Mouse (Mus musculus): Measurements from ENCODE around the gene Fbxl2.

Gene Fbxl2

DNA sequence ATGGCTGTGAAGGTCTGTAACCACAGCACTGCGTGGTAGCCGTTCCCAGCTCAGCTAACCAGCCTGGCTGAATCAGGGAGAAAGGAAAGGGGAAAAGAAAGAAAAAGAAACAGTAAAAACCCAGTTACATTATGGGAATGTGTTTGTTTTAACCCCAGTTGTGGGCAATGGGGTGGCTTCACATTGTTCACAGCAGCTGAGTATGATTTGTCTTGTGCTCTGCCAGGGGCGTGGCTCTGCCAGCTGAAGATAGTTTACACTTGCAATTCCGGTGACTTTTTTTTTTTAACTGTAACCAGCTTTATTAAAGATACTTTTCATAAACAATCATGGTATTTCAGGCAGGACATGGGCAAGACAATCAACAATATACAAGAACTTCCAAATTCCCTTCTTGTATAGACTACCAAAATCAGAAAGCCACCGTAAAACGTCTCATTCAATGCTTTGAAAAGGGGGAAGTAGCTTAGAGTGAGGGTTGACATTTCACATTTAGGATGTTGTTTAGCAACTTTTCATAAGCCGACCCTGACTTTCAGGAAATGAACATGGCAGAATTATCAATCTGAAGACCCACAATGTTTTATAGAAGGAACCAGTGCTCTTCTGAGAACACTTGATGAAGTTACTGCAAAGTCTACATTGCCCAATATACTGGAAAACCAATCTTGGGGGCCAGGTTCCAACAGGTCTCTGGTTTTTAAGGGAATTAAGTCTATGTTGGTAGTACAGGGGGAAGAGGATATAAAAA, 26.8 kb downstream of the Fbxl2 start:
- no peak for DNase-seq (ENCODE audit: extremely low read depth, insufficient read length, low spot score)

DNA sequence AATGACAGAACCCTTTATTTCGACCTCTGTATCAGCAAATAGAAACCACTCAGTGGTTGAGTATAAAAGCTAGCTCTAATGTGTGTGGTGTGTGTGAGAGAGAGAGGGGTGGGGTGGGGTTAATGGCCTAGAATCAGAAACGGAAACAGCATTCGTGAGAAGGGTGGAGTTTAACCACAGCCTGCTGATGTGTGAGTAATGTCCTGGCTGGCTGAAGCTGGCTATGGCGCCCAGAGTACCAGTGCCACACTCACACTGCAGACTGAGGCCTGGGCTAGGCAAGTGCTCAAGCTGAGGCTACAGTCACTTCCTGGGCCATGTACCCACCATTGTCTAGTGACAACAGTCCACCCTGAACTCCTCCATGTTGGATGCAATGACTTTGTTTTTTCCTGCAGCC, 29.6 kb downstream of the Fbxl2 start:
- peak; percentile 71 for DNase-seq (ENCODE audit: extremely low read depth, insufficient read length, low spot score)

- no peak for DNase-seq (ENCODE audit: extremely low read depth, insufficient read length, low spot score)
Observed at GRCm38 (mm10) chr9:114015724-114016123, 30.3 kb downstream of the Fbxl2 start.

DNA sequence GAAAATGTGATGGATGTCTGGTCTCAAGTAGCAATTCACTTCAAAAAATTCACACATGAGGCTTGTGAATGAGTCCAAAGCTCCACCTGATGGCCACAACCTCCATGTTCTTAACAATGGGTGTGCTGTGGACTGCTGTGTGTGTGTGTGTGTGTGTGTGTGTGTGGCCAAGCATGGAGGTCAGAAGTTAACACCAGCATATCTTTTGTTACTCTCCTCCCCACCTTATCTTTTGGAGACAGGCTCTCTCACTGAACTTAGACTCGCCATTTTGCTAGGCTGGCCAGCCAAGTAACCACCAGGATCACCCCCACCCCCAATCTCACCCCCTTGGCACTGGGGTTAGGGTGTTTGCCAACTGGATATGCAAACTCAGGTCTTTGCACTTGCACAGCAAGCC, 32.0 kb downstream of the Fbxl2 start:
- no peak for DNase-seq (ENCODE audit: extremely low read depth, insufficient read length, low spot score)

- no peak for DNase-seq (ENCODE audit: extremely low read depth, insufficient read length, low spot score)
Observed at GRCm38 (mm10) chr9:114011203-114011602, 34.8 kb downstream of the Fbxl2 start.

DNA sequence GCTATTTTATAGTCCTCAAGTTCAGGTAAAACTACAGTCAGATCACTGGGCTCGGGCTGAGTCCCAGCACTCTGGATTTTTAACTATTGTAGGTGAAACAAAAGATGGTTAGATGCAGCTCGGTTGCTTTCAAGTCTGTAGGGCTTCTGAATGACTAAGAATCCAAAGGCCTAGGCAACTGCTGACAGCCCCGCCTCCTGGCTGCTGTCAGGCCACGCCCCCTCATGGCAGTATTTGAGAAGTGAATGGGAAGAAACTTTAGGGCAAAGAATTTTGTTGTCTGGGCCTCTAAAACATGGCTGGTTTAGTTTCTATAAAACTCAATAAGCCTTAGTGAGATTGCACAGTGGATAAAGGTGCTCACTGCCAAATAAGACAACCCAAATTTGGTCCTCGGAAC, 36.5 kb downstream of the Fbxl2 start:
- no peak for DNase-seq (ENCODE audit: extremely low read depth, insufficient read length, low spot score)

DNA sequence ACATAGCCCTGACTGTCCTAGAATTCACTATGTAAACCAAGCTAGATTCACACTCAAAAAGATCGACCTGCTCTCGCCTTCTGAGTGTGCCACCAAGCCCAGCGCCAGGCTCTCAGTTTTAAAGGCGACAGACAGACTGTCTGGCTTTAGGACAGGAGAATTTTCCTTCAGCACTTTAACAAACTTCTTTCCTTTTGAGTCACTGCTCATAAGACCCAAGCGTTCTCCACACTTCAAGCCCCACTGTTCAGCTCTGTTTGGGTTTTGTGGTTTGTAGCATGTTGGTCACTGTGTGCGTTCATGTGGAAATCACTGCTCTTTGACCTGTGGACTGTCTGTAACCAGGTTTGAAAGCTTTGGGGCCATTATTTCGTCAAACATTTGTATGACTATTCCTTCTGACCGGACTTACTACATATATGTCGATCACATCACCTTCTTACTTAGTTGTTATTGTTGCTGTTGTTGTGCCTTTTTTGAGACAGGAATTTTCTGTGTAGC, 38.1 kb downstream of the Fbxl2 start:
- DNase-seq (ENCODE audit: extremely low read depth, insufficient read length, low spot score) = peak; percentile 58

DNA sequence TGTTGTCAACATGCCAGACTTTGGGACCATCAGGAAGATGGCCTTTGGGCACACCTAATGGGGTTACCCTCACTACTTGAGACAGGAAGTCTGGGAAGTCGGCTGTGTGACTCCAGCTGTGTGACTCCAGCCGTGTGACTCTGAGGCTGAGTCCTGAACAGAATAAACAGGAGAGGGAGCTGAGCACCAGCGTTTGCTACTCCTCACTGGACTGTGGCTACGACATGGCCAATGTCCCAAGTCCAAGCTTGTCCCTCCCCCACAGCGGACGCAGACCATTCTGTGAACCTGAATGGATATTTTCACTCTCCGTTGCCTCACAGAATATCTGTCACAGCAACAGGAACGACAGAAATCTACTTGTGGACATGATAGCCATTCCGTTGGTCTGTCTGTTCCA, 39.2 kb downstream of the Fbxl2 start:
- DNase-seq (ENCODE audit: extremely low read depth, insufficient read length, low spot score) = no peak

GRCm38 (mm10) chr9:113998311-113998710, 47.7 kb downstream of the Fbxl2 start:
- no peak for DNase-seq (ENCODE audit: extremely low read depth, insufficient read length, low spot score)

GRCm38 (mm10) chr9:113992810-113993209, 53.2 kb downstream of the Fbxl2 start:
- DNase-seq (ENCODE audit: extremely low read depth, insufficient read length, low spot score) = no peak

DNA sequence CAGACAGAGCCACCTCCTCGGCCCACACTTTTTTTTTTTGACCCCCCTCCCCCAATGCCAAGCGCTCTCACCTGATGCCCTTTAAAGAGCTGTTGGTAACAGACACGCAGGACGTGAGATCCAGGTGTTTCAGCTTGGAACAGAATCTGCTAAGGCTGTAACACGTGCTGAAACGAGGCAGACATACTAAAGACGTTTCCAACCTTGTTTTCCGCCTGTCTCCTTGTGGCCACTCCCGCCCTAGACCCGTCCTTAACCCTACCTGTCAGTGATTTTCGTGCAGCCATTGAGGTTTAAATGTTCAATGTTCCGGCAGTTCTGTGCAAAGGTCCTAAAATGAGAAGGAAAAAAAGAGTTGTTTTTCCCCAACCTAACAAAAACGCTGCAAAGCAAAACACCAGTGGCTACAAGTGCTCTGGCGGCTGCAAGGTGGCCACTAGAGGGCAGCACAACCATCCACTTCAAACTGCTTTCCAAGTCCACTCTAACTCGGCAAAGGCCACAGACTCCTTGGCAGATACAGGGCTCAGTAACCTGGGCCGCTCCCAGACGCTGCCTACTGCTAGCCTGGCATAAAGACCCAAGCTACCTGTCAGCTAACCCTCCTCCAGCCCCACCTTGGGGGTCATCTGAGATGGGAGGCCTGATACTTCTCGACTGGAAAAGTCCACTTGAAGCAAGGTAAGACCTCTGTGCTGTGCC, 55.3 kb downstream of the Fbxl2 start:
- peak; percentile 52 for DNase-seq (ENCODE audit: extremely low read depth, insufficient read length, low spot score)

DNA sequence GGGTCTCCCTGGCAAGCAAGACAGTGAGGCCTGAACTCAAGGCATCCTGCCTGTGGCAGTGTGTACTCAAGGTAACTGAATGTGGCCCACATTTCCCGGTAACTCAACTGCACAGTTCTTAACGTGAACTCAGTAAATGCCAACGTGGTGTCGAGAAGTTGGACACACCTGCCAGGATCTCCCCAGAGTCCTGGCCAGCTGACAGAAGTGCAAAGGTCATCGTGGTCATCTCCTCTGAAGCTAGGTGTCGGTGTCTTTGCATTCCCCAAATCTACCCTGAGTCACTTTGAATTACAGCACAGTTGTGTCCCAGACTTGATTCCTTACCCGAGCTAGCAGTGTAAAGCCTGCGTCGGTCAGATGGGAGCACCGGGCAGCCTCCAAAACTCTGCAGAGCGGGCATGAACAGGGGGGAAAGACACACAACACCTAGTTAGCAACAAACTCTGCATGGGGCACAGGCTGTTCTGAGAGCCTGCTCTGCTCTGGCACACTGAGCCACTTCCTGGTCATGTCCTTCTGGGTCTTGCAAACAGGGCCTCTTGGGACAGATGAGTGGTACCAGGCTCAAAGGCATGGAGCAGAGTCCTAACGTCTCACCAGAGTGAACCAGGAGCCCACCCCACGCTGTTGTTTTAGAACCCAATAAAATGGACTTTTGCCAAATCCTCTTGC, 60.9 kb downstream of the Fbxl2 start:
- no peak for DNase-seq (ENCODE audit: extremely low read depth, insufficient read length, low spot score)

DNA sequence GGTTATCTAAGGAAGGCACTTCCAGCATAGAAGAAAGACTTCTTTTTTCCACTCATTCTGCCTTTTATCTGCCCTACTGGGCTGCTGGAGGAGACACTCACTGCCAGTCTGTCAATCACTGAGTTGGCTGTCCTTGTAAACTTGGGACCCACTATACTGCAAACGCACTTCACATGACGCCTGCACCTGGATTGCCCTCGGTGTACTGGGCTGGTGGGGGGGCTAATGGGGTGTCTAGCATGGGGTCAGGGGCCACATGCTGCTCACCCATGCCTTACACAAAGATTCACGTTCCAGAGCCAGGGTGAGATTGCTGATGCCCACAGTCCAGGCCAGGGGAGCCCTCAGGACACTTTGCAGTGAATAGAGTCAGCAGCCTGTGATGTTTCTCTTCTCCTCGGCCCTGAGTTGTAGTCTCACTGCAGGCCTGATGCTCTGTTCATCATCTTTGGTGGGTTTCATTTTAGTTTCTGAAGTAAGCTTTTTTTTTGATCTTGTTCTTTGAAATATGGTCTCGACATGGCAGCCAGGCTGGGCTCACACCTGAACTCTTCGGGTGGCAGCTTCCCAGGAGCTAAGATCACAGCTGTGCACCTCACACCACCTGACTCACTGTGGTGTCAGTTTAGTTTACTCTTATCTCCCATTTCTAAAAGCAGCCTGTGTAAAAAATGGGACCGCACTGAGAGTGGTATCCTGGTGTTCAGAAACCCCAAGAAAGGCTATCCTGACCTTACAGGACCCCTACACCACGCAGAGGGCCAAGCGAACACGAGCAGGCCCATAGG, 62.9 kb downstream of the Fbxl2 start:
- DNase-seq (ENCODE audit: extremely low read depth, insufficient read length, low spot score) = no peak

DNA sequence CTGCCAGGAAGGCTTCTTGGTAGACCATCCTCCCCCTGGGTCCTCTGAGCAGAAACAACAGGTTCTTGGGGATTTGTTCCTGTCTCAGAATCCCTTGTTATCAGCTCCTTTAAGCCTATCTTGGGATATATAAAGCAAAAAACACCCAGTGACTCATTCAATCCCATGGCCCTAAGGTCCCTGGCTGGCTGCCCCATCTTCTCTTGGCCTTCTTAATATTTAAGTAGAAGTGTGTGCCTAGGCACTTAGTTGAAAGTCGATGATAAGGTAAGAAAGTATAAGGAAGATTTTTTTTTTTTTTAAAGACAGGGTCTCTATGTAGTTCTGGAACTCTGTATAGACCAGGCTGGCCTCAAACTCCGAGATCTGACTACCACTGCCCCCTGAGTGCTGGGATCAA, 63.5 kb downstream of the Fbxl2 start:
- no peak for DNase-seq (ENCODE audit: extremely low read depth, insufficient read length, low spot score)

DNA sequence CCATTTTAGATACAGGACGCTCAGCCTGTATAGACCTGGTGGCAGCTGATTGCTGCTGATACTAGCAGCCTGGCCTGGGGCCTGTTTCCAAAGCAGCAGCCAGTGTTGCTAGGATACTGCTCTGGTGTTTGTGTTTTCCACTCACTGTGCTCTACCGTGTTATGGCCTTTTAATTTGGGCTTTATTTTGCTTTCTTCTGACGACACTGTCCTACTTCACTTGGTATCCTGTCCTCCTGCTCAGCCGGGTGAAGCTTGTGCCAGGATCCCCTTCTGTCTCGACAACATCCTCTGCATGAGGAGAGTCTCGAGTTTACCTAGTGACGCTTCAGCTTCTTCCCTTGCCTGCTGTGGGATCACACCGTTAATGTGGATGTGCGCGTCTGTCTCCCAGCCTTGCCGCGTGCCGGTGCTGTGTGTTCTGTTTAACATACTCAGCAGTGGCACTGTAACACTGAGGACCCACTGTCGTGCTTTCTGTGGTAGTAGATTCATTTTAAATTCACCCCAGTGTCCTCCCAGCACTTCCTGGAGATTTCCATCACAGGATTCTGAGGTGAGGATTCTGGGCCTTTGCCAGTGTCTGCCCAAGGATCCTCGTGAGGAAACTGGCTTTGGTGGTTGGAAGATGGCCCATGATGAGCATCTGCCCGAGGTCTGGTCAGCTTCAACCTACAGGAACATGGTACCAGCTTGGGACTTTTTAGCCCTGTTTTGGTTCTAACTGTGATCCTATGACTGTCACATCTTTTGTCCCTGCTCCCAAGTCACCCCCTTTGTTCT, 64.7 kb downstream of the Fbxl2 start:
- DNase-seq (ENCODE audit: extremely low read depth, insufficient read length, low spot score) = no peak

GRCm38 (mm10) chr9:113979356-113979755, 66.6 kb downstream of the Fbxl2 start:
- no peak for DNase-seq (ENCODE audit: extremely low read depth, insufficient read length, low spot score)

DNA sequence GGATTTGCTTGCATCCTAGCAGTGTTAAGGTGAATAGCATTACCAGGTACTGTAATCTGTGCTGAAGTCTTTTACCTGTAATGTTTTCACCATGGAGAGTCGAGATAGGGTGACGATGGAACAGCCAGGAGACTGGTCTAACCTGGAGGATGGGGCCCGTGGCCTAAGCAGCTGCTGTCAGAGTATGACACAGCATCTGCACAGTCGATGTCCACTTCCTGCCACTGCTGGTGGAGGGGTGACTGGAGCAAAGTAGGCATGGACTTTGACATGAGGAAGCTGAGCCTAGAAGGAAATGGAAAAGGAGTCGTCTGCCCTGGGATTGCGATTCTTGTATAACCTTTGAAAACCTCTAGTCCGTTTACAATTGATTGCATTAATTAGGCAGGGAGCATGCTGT, 67.3 kb downstream of the Fbxl2 start:
- no peak for DNase-seq (ENCODE audit: extremely low read depth, insufficient read length, low spot score)

DNA sequence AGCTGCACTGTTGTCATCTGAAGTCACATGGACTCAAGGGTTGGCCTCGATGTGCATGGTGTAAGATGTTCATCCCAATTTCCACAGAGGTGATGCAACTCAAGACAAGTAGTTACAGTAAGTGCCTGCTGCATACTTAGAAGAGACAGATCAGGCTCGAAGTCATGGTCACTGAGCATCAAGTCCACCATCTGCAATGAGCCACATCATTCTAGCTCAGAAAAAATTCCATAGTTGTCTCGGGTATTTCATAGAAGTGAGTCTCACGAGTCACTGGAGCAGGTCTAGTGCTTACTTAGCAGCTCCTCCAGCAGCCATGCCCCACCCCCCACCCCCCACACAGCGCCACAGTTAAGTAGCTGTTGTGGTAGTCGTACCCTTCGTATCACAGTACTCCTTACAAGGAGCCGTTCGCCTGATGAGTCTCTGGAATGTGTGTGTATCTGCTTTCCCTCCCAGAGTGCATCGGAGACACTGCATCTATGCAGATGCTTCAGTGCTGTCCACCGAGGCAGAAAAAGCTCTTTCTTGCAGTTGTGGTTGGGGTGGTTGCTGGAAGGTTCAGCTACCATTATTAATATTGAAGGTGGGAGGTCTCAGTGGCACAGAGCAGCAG, 68.7 kb downstream of the Fbxl2 start:
- no peak for DNase-seq (ENCODE audit: extremely low read depth, insufficient read length, low spot score)

DNA sequence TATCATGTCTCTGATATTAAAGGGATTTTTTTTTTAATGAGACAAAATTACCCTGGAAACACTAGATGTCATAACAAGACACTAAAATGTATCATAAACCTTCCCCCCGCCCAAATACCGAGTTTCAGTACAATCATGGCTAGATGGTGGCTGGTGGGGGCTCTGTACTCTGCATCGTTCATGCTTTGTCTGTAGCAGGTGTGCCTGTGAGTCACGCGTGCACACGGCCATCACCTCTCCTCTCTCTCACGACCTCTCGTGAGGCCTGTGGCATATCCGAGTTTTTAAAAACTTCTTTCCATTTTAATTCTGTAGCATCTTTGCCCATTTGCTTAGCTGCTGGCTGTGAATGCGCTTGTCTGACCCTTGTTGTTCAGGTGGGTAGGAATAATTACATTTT, 69.7 kb downstream of the Fbxl2 start:
- DNase-seq (ENCODE audit: extremely low read depth, insufficient read length, low spot score) = no peak

DNA sequence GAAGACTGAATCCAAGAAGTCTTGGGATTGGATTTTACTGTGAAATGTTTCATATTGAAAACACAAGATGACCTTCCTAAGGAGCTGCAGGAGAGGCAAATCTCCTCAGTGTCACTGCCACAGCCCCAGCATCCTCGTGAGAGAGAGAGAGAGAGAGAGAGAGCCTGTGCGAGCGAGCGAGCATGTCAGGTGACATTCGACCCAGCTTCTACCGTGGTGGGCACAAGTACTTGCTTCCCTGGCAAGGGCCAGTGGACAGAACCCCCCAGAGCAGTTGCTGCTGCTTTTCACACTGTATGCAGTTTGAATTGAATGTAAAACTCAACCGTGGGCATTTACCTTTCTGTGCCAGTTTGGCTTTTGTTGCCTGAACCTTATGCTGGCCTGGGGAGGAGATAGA, 70.5 kb downstream of the Fbxl2 start:
- no peak for DNase-seq (ENCODE audit: extremely low read depth, insufficient read length, low spot score)
